Mouse (Mus musculus): ENCODE results near the gene Baiap2. TPM values are rescaled to one million over a fixed set of nuclear protein-coding genes. Genes with fewer than 3 reads are reported as not detected.

The Baiap2 gene
- polyA plus RNA-seq, 1 experiment from 2014 or later = 31.7 TPM

DNA sequence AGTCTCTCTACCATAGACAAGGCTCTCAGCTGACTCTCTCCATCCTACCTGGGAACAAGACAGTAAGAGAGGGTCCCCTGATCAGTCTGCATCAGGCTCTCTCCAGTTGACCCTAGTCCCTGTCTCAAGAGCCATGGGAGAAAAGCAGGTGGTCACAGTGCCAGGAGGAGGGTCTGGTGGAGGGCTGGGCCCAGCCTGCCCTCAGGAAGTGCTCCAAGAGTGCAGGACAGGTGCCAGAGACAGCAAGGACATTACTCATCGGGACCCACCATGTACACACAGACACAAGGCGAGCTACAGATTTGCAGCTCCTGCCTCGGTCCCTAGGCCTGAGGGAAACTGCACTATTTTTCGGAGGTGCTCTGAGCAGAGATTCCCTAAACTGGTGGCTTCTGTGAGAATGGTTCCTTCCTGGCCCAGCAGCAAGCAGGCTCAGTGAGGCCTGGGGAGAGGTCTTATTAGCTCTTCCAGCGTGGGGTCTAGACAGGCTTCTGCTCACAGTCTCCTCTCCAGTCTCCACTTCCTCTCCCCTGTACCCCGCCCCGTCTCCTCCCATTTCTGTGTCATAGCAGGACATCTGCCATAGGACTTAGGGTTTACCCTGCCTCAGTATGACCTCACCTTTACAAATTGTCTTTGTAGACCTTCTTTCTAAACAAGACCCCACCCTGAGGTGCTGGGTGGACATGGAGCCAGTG, 99.7 kb downstream of the Baiap2 start:
- peaks cover 44% of the 10 kb centered on the region for H3K4me1 ChIP-seq (replicated peaks; ENCODE audit: control insufficient read depth, insufficient read depth, low read length)
- H3K36me3 ChIP-seq (ENCODE audit: control insufficient read depth, insufficient read depth, low read length) = no peaks in the 10 kb centered on the region
- H3K27ac ChIP-seq (ENCODE audit: low read length) = peak overlapping the region; percentile 89
- H3K9ac ChIP-seq (ENCODE audit: low read length) = 0 out of 2 replicates have a peak overlapping the region, but pooled peaks have one; percentile 15
- H3K4me3 ChIP-seq (ENCODE audit: low read length) = no peak overlapping the region
- no peaks in the 10 kb centered on the region for H3K9me3 ChIP-seq (ENCODE audit: control insufficient read depth, low read length)
- 63% methylated on average over 7 of the region's 7 CpGs for WGBS
- H3K27me3 ChIP-seq (ENCODE audit: control insufficient read depth, insufficient read depth, low read depth, low read length) = peaks cover 13% of the 10 kb centered on the region
- no peak for ATAC-seq (ENCODE audit: low read depth)
- 0 out of 2 replicates have a peak overlapping the region, but pooled peaks have one; percentile 16 for H3K4me2 ChIP-seq (ENCODE audit: low read depth, low read length)

- H3K9me3 ChIP-seq (ENCODE audit: control insufficient read depth, low read length) = no peaks in the 10 kb centered on the region
- peaks cover 29% of the 10 kb centered on the region for H3K27me3 ChIP-seq (ENCODE audit: control insufficient read depth, insufficient read depth, low read depth, low read length)
- no peak overlapping the region for H3K27ac ChIP-seq (ENCODE audit: low read length)
- H3K9ac ChIP-seq (ENCODE audit: low read length) = no peak overlapping the region
- no peak overlapping the region for H3K4me3 ChIP-seq (ENCODE audit: low read length)
- H3K36me3 ChIP-seq (ENCODE audit: control insufficient read depth, insufficient read depth, low read length) = no peaks in the 10 kb centered on the region
- no peak for ATAC-seq (ENCODE audit: low read depth)
- H3K4me1 ChIP-seq (replicated peaks; ENCODE audit: control insufficient read depth, insufficient read depth, low read length) = peaks cover 41% of the 10 kb centered on the region
- H3K4me2 ChIP-seq (ENCODE audit: low read depth, low read length) = no peak overlapping the region
- 78% methylated on average over 4 of the region's 4 CpGs for WGBS
Measured at GRCm38 (mm10) chr11:120045341-120045740, 102.8 kb downstream of the Baiap2 start.

- H3K27me3 ChIP-seq (ENCODE audit: control insufficient read depth, insufficient read depth, low read depth, low read length) = peaks cover 29% of the 10 kb centered on the region
- no peak overlapping the region for H3K27ac ChIP-seq (ENCODE audit: low read length)
- peaks cover 35% of the 10 kb centered on the region for H3K4me1 ChIP-seq (replicated peaks; ENCODE audit: control insufficient read depth, insufficient read depth, low read length)
- peak overlapping the region; percentile 99 for H3K4me2 ChIP-seq (ENCODE audit: low read depth, low read length)
- ATAC-seq (ENCODE audit: low read depth) = no peak
- peak overlapping the region; percentile 59 for H3K4me3 ChIP-seq (ENCODE audit: low read length)
- no peaks in the 10 kb centered on the region for H3K36me3 ChIP-seq (ENCODE audit: control insufficient read depth, insufficient read depth, low read length)
- WGBS = 36% methylated on average over 11 of the region's 11 CpGs
- no peaks in the 10 kb centered on the region for H3K9me3 ChIP-seq (ENCODE audit: control insufficient read depth, low read length)
- peak overlapping the region; percentile 64 for H3K9ac ChIP-seq (ENCODE audit: low read length)
Measured at GRCm38 (mm10) chr11:120045839-120046552, 103.4 kb downstream of the Baiap2 start.

- no peaks in the 10 kb centered on the region for H3K36me3 ChIP-seq (ENCODE audit: control insufficient read depth, insufficient read depth, low read length)
- peaks cover 29% of the 10 kb centered on the region for H3K27me3 ChIP-seq (ENCODE audit: control insufficient read depth, insufficient read depth, low read depth, low read length)
- ATAC-seq (ENCODE audit: low read depth) = no peak
- peak within 1 kb of the TSS; percentile 99 for H3K4me2 ChIP-seq (ENCODE audit: low read depth, low read length)
- peaks cover 29% of the 10 kb centered on the region for H3K4me1 ChIP-seq (replicated peaks; ENCODE audit: control insufficient read depth, insufficient read depth, low read length)
- no peak within 1 kb of the TSS for H3K27ac ChIP-seq (ENCODE audit: low read length)
- 1% methylated on average over 46 of the region's 63 CpGs for WGBS
- H3K9ac ChIP-seq (ENCODE audit: low read length) = peak within 1 kb of the TSS; percentile 64
- H3K4me3 ChIP-seq (ENCODE audit: low read length) = peak within 1 kb of the TSS; percentile 59
- H3K9me3 ChIP-seq (ENCODE audit: control insufficient read depth, low read length) = no peaks in the 10 kb centered on the region
Measured at GRCm38 (mm10) chr11:120046553-120047191, 104.1 kb downstream of the Baiap2 start, which contains the start of gene Aatk. Gene Aatk, minus strand, starts transcription at chr11:120047167.

GRCm38 (mm10) chr11:120047531-120048251, 105.1 kb downstream of the Baiap2 start:
- Histone ChIP-seq H3K9ac (ENCODE audit: low read length) (peak overlapping the region; percentile 41), H3K4me1 (replicated peaks; ENCODE audit: control insufficient read depth, insufficient read depth, low read length) (peaks cover 22% of the 10 kb centered on the region), H3K9me3 (ENCODE audit: control insufficient read depth, low read length) (no peaks in the 10 kb centered on the region), H3K36me3 (ENCODE audit: control insufficient read depth, insufficient read depth, low read length) (no peaks in the 10 kb centered on the region), H3K27me3 (ENCODE audit: control insufficient read depth, insufficient read depth, low read depth, low read length) (peaks cover 29% of the 10 kb centered on the region), H3K4me3 (ENCODE audit: low read length) (peak overlapping the region; percentile 59), H3K4me2 (ENCODE audit: low read depth, low read length) (peak overlapping the region; percentile 99), H3K27ac (ENCODE audit: low read length) (no peak overlapping the region)
- no peak for ATAC-seq (ENCODE audit: low read depth)
- WGBS = 14% methylated on average over 23 of the region's 23 CpGs

GRCm38 (mm10) chr11:120048252-120048556, 105.6 kb downstream of the Baiap2 start:
- Histone ChIP-seq H3K27ac (ENCODE audit: low read length) (no peak overlapping the region), H3K4me3 (ENCODE audit: low read length) (no peak overlapping the region), H3K4me2 (ENCODE audit: low read depth, low read length) (peak overlapping the region; percentile 99; the same call in 1 of the 2 replicates), H3K4me1 (replicated peaks; ENCODE audit: control insufficient read depth, insufficient read depth, low read length) (peaks cover 22% of the 10 kb centered on the region), H3K36me3 (ENCODE audit: control insufficient read depth, insufficient read depth, low read length) (no peaks in the 10 kb centered on the region), H3K9ac (ENCODE audit: low read length) (no peak overlapping the region), H3K27me3 (ENCODE audit: control insufficient read depth, insufficient read depth, low read depth, low read length) (peaks cover 29% of the 10 kb centered on the region), H3K9me3 (ENCODE audit: control insufficient read depth, low read length) (no peaks in the 10 kb centered on the region)
- WGBS = 8% methylated on average over 22 of the region's 23 CpGs
- ATAC-seq (ENCODE audit: low read depth) = no peak

GRCm38 (mm10) chr11:120049067-120049466, 106.5 kb downstream of the Baiap2 start:
- no peak for ATAC-seq (ENCODE audit: low read depth)
- H3K4me3 ChIP-seq (ENCODE audit: low read length) = no peak overlapping the region
- H3K4me2 ChIP-seq (ENCODE audit: low read depth, low read length) = no peak overlapping the region
- H3K27ac ChIP-seq (ENCODE audit: low read length) = no peak overlapping the region
- H3K27me3 ChIP-seq (ENCODE audit: control insufficient read depth, insufficient read depth, low read depth, low read length) = peaks cover 29% of the 10 kb centered on the region
- no peak overlapping the region for H3K9ac ChIP-seq (ENCODE audit: low read length)
- H3K4me1 ChIP-seq (replicated peaks; ENCODE audit: control insufficient read depth, insufficient read depth, low read length) = peaks cover 22% of the 10 kb centered on the region
- 71% methylated on average over 8 of the region's 8 CpGs for WGBS
- no peaks in the 10 kb centered on the region for H3K36me3 ChIP-seq (ENCODE audit: control insufficient read depth, insufficient read depth, low read length)
- no peaks in the 10 kb centered on the region for H3K9me3 ChIP-seq (ENCODE audit: control insufficient read depth, low read length)

DNA sequence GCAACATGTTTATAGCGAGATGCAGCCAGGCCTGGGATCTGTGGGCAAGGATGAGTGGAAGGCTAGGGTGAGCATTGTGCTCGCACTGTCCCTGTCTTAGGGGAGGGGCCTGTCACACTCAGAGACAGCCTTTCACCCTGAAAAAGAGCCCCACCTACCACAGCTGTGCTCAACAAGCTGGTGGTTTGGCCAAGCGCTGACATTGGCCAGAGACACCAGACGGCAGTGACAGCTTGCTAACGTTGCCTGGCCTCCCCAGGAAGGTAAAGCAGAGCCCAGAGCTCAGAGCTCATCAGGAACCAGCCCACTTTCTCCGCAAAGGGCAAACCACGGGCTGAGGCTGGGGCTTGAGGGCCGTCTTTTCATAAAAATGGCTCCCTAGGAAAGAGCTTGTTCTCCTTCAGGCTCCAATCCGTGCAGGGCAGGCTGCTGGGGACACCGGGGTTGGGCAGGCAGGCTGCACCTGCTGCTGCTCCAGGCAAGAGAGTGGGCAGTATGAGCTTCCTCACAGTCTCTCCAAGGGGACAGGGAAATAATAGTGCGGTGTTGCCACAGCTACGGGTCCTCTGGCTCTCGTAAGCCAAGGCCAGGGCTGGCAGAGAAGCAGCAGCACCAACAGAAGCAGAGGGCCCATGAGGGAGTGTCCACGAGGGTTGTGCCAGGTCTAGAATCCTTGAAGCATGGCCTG, 108.7 kb downstream of the Baiap2 start:
- Histone ChIP-seq H3K4me3 (ENCODE audit: low read length) (no peak overlapping the region), H3K9ac (ENCODE audit: low read length) (0 out of 2 replicates have a peak overlapping the region, but pooled peaks have one; percentile 20), H3K36me3 (ENCODE audit: control insufficient read depth, insufficient read depth, low read length) (no peaks in the 10 kb centered on the region), H3K27ac (ENCODE audit: low read length) (no peak overlapping the region), H3K4me1 (replicated peaks; ENCODE audit: control insufficient read depth, insufficient read depth, low read length) (peaks cover 19% of the 10 kb centered on the region), H3K27me3 (ENCODE audit: control insufficient read depth, insufficient read depth, low read depth, low read length) (peaks cover 26% of the 10 kb centered on the region), H3K9me3 (ENCODE audit: control insufficient read depth, low read length) (no peaks in the 10 kb centered on the region), H3K4me2 (ENCODE audit: low read depth, low read length) (no peak overlapping the region)
- ATAC-seq (ENCODE audit: low read depth) = no peak
- 49% methylated on average over 14 of the region's 14 CpGs for WGBS

Measured in lung, embryonic 16.5 days (tissue).